Mouse (Mus musculus): ENCODE results near the gene Tnfaip8l1.

The Tnfaip8l1 gene

GRCm38 (mm10) chr17:56175416-56175815 lies 13.1 kb downstream of the Tnfaip8l1 start:
- DNase-seq (ENCODE audit: inconsistent ontology term) = no peak

- DNase-seq (ENCODE audit: inconsistent ontology term) = peak; percentile 31
Observed at GRCm38 (mm10) chr17:56182975-56183657, 20.8 kb downstream of the Tnfaip8l1 start.

- peak; percentile 94 for DNase-seq (ENCODE audit: inconsistent ontology term)
Observed at GRCm38 (mm10) chr17:56183658-56184103, 21.4 kb downstream of the Tnfaip8l1 start, which contains the start of gene Mydgf. Gene Mydgf, minus strand, starts transcription at chr17:56183920.

GRCm38 (mm10) chr17:56185281-56186141 lies 23.2 kb downstream of the Tnfaip8l1 start:
- DNase-seq (ENCODE audit: inconsistent ontology term) = peak; percentile 87

- no peak for DNase-seq (ENCODE audit: inconsistent ontology term)
Observed at GRCm38 (mm10) chr17:56191266-56191665, 29.0 kb downstream of the Tnfaip8l1 start.

- DNase-seq (ENCODE audit: inconsistent ontology term) = no peak
Observed at GRCm38 (mm10) chr17:56194357-56194756, 32.1 kb downstream of the Tnfaip8l1 start.

GRCm38 (mm10) chr17:56194765-56195164 lies 32.5 kb downstream of the Tnfaip8l1 start:
- DNase-seq (ENCODE audit: inconsistent ontology term) = no peak

- no peak for DNase-seq (ENCODE audit: inconsistent ontology term)
Observed at GRCm38 (mm10) chr17:56196860-56197259, 34.6 kb downstream of the Tnfaip8l1 start.

- no peak for DNase-seq (ENCODE audit: inconsistent ontology term)
Observed at GRCm38 (mm10) chr17:56200586-56200985, 38.3 kb downstream of the Tnfaip8l1 start.

GRCm38 (mm10) chr17:56201642-56202041 lies 39.4 kb downstream of the Tnfaip8l1 start:
- no peak for DNase-seq (ENCODE audit: inconsistent ontology term)

- DNase-seq (ENCODE audit: inconsistent ontology term) = no peak
Observed at GRCm38 (mm10) chr17:56202476-56202875, 40.2 kb downstream of the Tnfaip8l1 start.

- DNase-seq (ENCODE audit: inconsistent ontology term) = no peak
Observed at GRCm38 (mm10) chr17:56203729-56204128, 41.5 kb downstream of the Tnfaip8l1 start.

GRCm38 (mm10) chr17:56206276-56206884 lies 44.1 kb downstream of the Tnfaip8l1 start:
- DNase-seq (ENCODE audit: inconsistent ontology term) = no peak

GRCm38 (mm10) chr17:56206986-56207674 lies 44.9 kb downstream of the Tnfaip8l1 start:
- DNase-seq (ENCODE audit: inconsistent ontology term) = no peak

- no peak for DNase-seq (ENCODE audit: inconsistent ontology term)
Observed at GRCm38 (mm10) chr17:56207963-56208530, 45.8 kb downstream of the Tnfaip8l1 start.

- no peak for DNase-seq (ENCODE audit: inconsistent ontology term)
Observed at GRCm38 (mm10) chr17:56208821-56209220, 46.5 kb downstream of the Tnfaip8l1 start.

- no peak for DNase-seq (ENCODE audit: inconsistent ontology term)
Observed at GRCm38 (mm10) chr17:56211090-56211489, 48.8 kb downstream of the Tnfaip8l1 start.

- DNase-seq (ENCODE audit: inconsistent ontology term) = no peak
Observed at GRCm38 (mm10) chr17:56212676-56213075, 50.4 kb downstream of the Tnfaip8l1 start.

- DNase-seq (ENCODE audit: inconsistent ontology term) = no peak
Observed at GRCm38 (mm10) chr17:56214229-56214628, 52.0 kb downstream of the Tnfaip8l1 start.

- no peak for DNase-seq (ENCODE audit: inconsistent ontology term)
Observed at GRCm38 (mm10) chr17:56217670-56218069, 55.4 kb downstream of the Tnfaip8l1 start.
